Mouse (Mus musculus) macrophage (primary cell): ENCODE data around the gene Eef1akmt2. TPM values are rescaled to one million over a fixed set of nuclear protein-coding genes. Genes with fewer than 3 reads are reported as not detected.

Experiments
- H3K27ac ChIP-seq: fragments of 350-480 bp; formaldehyde crosslinking; 2 replicates; pipeline ENCODE4 v1.9.0; 2021
- H3K36me3 ChIP-seq: fragments of 350-480 bp; formaldehyde crosslinking; 2 replicates; pipeline ENCODE4 v1.9.0; 2021; ENCODE audit errors: inconsistent target
- H3K4me3 ChIP-seq: fragments of 350-480 bp; formaldehyde crosslinking; 2 replicates; pipeline ENCODE4 v1.9.0; 2021; ENCODE audit errors: inconsistent target
- H3K79me2 ChIP-seq: fragments of 350-480 bp; formaldehyde crosslinking; 2 replicates; pipeline ENCODE4 v1.9.0; 2021; ENCODE audit errors: inconsistent target
- WGBS: methylation state at CpG from one replicate; pipeline ENCODE4 v1.1.7; 2026; ENCODE audit warnings: inconsistent platforms; ENCODE audit not compliant: missing documents; 5-methylcytosine and 5-hydroxymethylcytosine counted together
- polyA plus RNA-seq: library from polyadenylated mRNA; stranded (reverse); fragments of 250-400 nt; gene quantifications from 3 replicates; pipeline ENCODE4 v1.2.4, GENCODE M21; 2018; ENCODE audit warnings: inconsistent platforms

Eef1akmt2 gene
- polyA plus RNA-seq, 1 experiment from 2014 or later: 17.1 TPM

- Histone ChIP-seq H3K27ac (no peak overlapping the region), H3K4me3 (no peak overlapping the region), H3K79me2 (peaks cover 75% of the 10 kb centered on the region), H3K36me3 (no peaks in the 10 kb centered on the region)
- 68% methylated on average over 4 of the region's 6 CpGs for WGBS
Observed at GRCm38 (mm10) chr7:132810368-132810767, 42.1 kb downstream of the Eef1akmt2 start.

- H3K79me2 ChIP-seq: peaks cover 82% of the 10 kb centered on the region
- H3K27ac ChIP-seq: no peak overlapping the region
- no peaks in the 10 kb centered on the region for H3K36me3 ChIP-seq
- H3K4me3 ChIP-seq: no peak overlapping the region
- WGBS: 83% methylated on average over 6 of the region's 6 CpGs
Observed at GRCm38 (mm10) chr7:132809721-132810120, 42.8 kb downstream of the Eef1akmt2 start.

GRCm38 (mm10) chr7:132808841-132809682 is 43.4 kb downstream of the Eef1akmt2 start:
- H3K79me2 ChIP-seq: peaks cover 89% of the 10 kb centered on the region
- peak overlapping the region; percentile 19; the same call in 1 of the 2 replicates for H3K27ac ChIP-seq
- H3K4me3 ChIP-seq: no peak overlapping the region
- H3K36me3 ChIP-seq: no peaks in the 10 kb centered on the region
- 43% methylated on average over 20 of the region's 20 CpGs for WGBS

DNA sequence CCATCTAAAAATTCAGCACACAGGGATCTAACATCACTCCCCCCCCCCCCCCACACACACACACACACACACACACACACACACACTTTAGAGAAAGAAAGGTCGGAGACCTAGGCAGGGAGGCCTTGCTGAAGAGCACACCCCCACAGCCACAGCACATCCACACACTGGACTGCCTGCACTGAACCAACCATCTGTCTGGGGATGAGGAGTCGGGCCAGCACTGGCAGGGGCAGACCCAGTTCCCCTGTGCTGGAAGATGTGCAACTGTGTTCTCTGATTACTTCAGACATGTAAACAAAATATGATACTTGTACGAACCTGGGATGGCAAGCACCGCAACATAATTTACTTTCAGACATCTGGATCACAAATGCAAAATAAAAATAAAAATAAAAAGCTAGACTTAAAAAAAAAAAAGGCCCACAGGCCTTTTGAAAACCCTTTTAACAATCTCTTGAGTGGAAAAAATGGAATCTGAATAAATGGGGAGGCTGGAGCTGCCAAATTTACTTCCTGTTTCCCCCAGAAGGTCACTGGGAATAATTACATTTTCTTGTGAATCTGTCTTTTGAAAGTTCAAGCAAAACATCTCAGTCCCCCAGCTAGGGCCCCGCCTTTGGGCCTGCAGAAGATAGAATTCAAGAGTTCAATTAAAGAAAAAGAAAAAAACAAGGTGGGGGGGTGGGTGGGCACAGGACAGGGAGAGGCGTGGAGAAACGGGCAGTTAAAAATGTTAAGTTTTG is 44.2 kb downstream of the Eef1akmt2 start:
- H3K4me3 ChIP-seq: no peak overlapping the region
- H3K79me2 ChIP-seq: peaks cover 97% of the 10 kb centered on the region
- no peaks in the 10 kb centered on the region for H3K36me3 ChIP-seq
- 0 out of 2 replicates have a peak overlapping the region, but pooled peaks have one; percentile 19 for H3K27ac ChIP-seq
- WGBS: 94% methylated on average over 6 of the region's 7 CpGs

- no peak overlapping the region for H3K27ac ChIP-seq
- H3K79me2 ChIP-seq: peaks cover 100% of the 10 kb centered on the region
- H3K4me3 ChIP-seq: no peak overlapping the region
- H3K36me3 ChIP-seq: no peaks in the 10 kb centered on the region
- WGBS: 88% methylated on average over 13 of the region's 13 CpGs
Observed at GRCm38 (mm10) chr7:132806926-132807857, 45.3 kb downstream of the Eef1akmt2 start.

GRCm38 (mm10) chr7:132806286-132806685 is 46.2 kb downstream of the Eef1akmt2 start:
- H3K36me3 ChIP-seq: no peaks in the 10 kb centered on the region
- 96% methylated on average over 5 of the region's 5 CpGs for WGBS
- peaks cover 100% of the 10 kb centered on the region for H3K79me2 ChIP-seq
- no peak overlapping the region for H3K27ac ChIP-seq
- H3K4me3 ChIP-seq: no peak overlapping the region

DNA sequence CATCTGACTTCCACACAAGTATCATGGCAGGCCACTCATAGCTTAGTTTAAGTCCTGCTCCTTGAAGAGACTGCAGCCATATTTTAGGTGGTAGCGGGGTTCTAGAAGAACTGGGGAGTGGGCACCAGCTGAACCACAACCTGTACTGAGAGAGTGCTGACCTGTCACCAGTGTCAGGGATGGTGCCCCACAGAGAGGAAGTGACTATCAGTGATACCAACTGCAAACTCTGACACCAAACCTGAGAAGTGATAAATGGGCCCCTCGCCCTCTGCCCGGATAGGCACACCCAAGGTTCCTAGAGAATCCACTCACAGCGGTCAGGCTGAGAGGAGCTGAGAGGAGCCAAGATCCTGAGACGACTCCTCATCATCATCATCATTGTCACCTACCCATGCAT is 47.5 kb downstream of the Eef1akmt2 start:
- no peaks in the 10 kb centered on the region for H3K36me3 ChIP-seq
- peaks cover 100% of the 10 kb centered on the region for H3K79me2 ChIP-seq
- WGBS: 78% methylated on average over 5 of the region's 5 CpGs
- H3K4me3 ChIP-seq: no peak overlapping the region
- peak overlapping the region; percentile 75 for H3K27ac ChIP-seq

DNA sequence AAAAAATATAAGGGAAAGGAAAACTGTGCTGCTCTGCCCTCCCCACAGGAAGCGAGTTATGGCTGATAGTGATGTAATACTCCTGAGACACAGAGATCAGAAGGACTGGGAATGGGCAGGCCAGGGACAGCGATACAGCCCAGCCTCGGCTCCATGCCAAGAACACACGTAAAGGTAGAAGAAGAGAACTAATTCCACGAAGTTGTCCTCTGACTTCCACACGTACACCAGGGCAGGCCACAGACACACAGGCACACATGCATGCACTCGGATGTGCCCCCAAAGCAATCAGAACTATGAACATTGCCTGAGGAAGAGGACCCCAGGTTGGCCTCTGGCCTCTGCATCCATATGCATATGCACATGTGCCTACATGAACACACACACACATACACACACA is 48.0 kb downstream of the Eef1akmt2 start:
- Histone ChIP-seq H3K79me2 (peaks cover 100% of the 10 kb centered on the region), H3K36me3 (no peaks in the 10 kb centered on the region), H3K27ac (peak overlapping the region; percentile 75), H3K4me3 (no peak overlapping the region)
- 76% methylated on average over 7 of the region's 7 CpGs for WGBS

DNA sequence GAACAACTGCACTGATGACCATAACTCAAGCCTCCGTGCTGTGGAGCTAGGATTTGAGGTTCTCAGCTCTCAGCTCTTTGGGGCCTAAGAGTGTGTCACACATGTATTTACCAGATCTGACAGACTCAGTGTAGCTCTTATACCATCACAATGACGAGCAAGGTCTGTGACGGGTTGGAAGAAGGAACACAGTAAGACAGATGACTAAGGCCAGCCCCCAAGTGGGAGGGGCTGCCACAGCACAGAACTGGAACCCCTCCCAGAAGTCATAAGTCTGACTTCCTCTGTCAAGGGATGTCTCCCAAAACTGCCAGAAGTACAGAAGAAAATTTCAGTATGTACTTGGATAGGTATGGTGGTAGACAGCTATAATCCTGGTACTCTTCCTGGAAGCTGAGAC is 48.5 kb downstream of the Eef1akmt2 start:
- Histone ChIP-seq H3K27ac (peak overlapping the region; percentile 75), H3K4me3 (no peak overlapping the region), H3K79me2 (peaks cover 100% of the 10 kb centered on the region), H3K36me3 (no peaks in the 10 kb centered on the region)
- WGBS: 36% methylated on average over 3 of the region's 3 CpGs

DNA sequence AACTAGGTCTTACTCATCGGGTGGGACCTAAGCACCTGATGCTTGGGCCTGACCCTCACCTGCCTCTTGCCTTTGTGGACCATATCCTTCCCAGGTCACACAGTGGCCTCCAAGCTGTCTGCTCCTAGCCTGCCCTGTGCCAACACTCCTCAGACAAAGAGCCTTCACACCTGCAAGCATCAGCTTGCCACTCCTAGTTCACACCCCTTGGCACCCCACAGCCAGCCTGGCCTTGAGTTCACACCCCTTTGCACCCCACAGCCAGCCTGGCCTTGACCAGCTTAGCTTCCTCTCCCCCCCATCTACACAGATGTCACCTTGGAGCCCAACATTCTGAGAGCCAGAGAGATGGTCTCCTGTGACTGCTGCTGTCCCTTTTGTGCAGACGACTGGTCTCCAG is 49.1 kb downstream of the Eef1akmt2 start:
- H3K79me2 ChIP-seq: peaks cover 100% of the 10 kb centered on the region
- 68% methylated on average over 2 of the region's 2 CpGs for WGBS
- no peak overlapping the region for H3K4me3 ChIP-seq
- H3K27ac ChIP-seq: peak overlapping the region; percentile 75
- no peaks in the 10 kb centered on the region for H3K36me3 ChIP-seq

DNA sequence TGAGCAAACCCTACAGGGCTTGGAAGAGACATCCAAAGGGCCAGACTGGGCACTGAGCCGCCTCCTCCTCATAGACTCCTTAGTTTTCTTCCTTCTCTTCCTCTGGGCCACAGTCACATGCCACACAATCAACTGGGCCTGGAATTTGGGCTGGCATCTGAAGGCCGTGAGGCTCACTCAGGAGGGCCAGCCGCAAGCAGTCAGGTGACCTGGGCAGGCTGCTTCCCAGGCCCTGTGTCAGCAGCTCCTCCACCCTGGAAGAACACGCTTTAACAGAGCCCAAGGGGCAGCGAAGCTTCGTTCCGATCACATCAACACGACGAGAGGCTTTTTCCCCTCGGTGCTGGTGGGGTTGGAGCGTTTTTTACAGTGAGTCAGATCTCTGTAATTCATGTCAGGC is 49.8 kb downstream of the Eef1akmt2 start:
- H3K4me3 ChIP-seq: no peak overlapping the region
- peak overlapping the region; percentile 75 for H3K27ac ChIP-seq
- WGBS: 94% methylated on average over 11 of the region's 11 CpGs
- H3K36me3 ChIP-seq: no peaks in the 10 kb centered on the region
- H3K79me2 ChIP-seq: peaks cover 100% of the 10 kb centered on the region

GRCm38 (mm10) chr7:132802066-132802465 is 50.4 kb downstream of the Eef1akmt2 start:
- Histone ChIP-seq H3K27ac (peak overlapping the region; percentile 75), H3K36me3 (no peaks in the 10 kb centered on the region), H3K79me2 (peaks cover 100% of the 10 kb centered on the region), H3K4me3 (no peak overlapping the region)
- WGBS: 100% methylated on average over 2 of the region's 2 CpGs

DNA sequence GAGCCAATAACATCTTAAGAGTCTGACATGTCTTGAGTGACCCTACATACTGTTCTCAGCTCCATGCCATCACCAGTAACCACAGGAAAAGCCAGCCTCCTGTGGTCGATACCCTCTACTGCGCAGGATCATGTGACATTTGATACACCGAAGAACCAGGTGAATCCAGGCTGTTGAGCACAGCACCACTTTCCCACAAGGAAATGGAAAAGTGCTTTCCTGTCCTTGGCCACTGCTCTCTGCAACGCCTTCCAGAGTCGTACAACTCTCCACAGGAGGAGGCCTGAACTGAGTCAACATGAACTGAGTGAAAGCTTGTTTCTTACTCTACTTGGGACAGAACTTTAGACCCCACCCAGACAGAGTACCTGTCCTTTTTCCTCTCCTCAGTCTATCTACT is 51.0 kb downstream of the Eef1akmt2 start:
- 88% methylated on average over 5 of the region's 5 CpGs for WGBS
- H3K79me2 ChIP-seq: peaks cover 100% of the 10 kb centered on the region
- H3K27ac ChIP-seq: 0 out of 2 replicates have a peak overlapping the region, but pooled peaks have one; percentile 75
- H3K4me3 ChIP-seq: no peak overlapping the region
- no peaks in the 10 kb centered on the region for H3K36me3 ChIP-seq

- H3K79me2 ChIP-seq: peaks cover 100% of the 10 kb centered on the region
- H3K27ac ChIP-seq: peak overlapping the region; percentile 80
Observed at GRCm38 (mm10) chr7:132800868-132801267, 51.6 kb downstream of the Eef1akmt2 start.

More at GRCm38 (mm10) chr7:132800868-132801267, 51.6 kb downstream of the Eef1akmt2 start:
- WGBS: 92% methylated on average over 10 of the region's 10 CpGs
- Histone ChIP-seq H3K4me3 (no peak overlapping the region), H3K36me3 (no peaks in the 10 kb centered on the region)
